ENCODE assay signal across 7 mouse cellular contexts in the genomic region with DNA sequence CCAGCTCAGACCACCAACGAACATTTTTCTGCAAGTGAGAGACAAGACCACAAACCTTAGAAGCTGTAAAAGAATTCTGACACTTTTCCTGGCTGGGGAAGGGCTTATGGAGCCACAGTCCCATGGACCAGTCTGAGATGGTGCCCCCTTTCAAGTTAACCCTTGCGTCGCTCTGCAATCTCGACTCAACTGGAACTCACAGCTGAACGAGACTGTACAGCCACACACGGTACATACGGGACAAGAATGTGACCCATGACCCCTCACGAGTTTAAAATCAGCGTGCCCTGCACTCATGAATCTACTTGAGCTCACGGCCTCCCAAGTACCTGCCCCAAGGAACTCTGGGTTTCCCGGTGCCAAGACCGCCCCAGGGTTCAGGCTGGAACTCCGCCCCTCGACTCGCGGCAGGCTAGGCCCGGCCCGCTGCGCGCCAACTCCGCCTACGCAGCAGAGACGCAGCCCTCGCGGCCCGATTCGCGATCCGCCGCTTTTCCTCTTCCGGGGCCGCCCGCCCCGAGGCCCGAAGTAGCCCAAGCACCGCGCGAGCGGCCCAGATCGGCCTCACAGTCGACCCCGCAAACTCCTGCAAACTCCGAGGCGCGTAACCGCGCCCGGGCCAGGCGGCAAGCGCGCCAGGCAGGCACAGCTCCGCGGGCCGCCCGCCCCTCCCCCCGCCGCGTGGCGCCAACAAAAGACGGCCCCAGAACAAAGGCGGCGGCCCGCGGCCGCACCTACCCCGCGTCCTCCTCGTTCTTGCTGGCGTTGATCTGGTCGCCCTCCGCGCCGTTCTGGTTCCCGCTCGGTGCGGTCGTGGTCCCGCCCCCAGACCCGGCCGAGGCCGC. TPM values are rescaled to one million over a fixed set of nuclear protein-coding genes. Genes with fewer than 3 reads are reported as not detected.
DNase-seq lines count a peak whose midpoint lies in the region; ATAC-seq and TF ChIP-seq lines count a peak whose summit lies in the region.

No protein-coding gene starts in this region.

- WGBS in midbrain, embryonic 10.5 days = under 1% methylated on average over 81 of the region's 81 CpGs

- peak; percentile 88 for DNase-seq in adipocyte (ENCODE audit: low spot score)
- peak; percentile 85 for DNase-seq in gastrocnemius, postnatal 10 days
- DNase-seq in left cerebral cortex, postnatal 36 days (ENCODE audit: low spot score in 2 of 2) = peak; percentile 74 to 80
- peak; percentile 78 for DNase-seq in midbrain, embryonic 10.5 days (ENCODE audit: low spot score)
- DNase-seq in right cerebral cortex, postnatal 4 days = peak; percentile 76

- ATAC-seq in inflammation-experienced regulatory T-cells, adult 6 months = peak; percentile 67

- H3K4me1 ChIP-seq in cortical plate, adult 2 months (ENCODE audit: control insufficient read depth, insufficient read depth, low read length) = peaks cover 2% of the 10 kb centered on the region
- peaks cover 48% of the 10 kb centered on the region for H3K4me1 ChIP-seq in midbrain, embryonic 10.5 days

- intact Hi-C loops in left cerebral cortex, postnatal 36 days (cut with DNase I) = no loop called here

- 0 out of 2 replicates have a peak, but pooled peaks have one; percentile 10 for TF ChIP-seq POLR2A in cortical plate, adult 2 months (IDR thresholded peaks at IDR 0.05; ENCODE audit: extremely low read depth, insufficient read depth, low read length)

- H3K9me3 ChIP-seq in midbrain, embryonic 10.5 days (replicated peaks) = no peaks in the 10 kb centered on the region

- H3K36me3 ChIP-seq in midbrain, embryonic 10.5 days = peaks cover 53% of the 10 kb centered on the region

- H3K27me3 ChIP-seq in midbrain, embryonic 10.5 days (ENCODE audit: low read depth, poor library complexity, severe bottlenecking) = no peaks in the 10 kb centered on the region

- peak overlapping the region; percentile 35 for H3K4me3 ChIP-seq in cortical plate, adult 2 months (ENCODE audit: insufficient read depth, low read length)
- peak overlapping the region; percentile 100 for H3K4me3 ChIP-seq in midbrain, embryonic 10.5 days

- no peak for TF ChIP-seq CTCF in cortical plate, adult 2 months (IDR thresholded peaks at IDR 0.05; ENCODE audit: extremely low read depth, insufficient read depth, low read length)

- H3K27ac ChIP-seq in cortical plate, adult 2 months (ENCODE audit: insufficient read depth, low read length) = peak overlapping the region; percentile 82
- peak overlapping the region; percentile 100 for H3K27ac ChIP-seq in midbrain, embryonic 10.5 days (replicated peaks)

RNA-seq across cellular contexts. Expression of gene Hnrnpab, which starts 0.8 kb away (rescaled TPM):
- 98.4 and 100 TPM in 2 replicates for polyA plus RNA-seq in cortical plate, adult 2 months (2012; rRNA removed)
- 100 to 1,000 TPM; 180 to 186 TPM for total RNA-seq in gastrocnemius, postnatal 10 days (2021)
- 10 to 100 TPM; 32.6 to 39.5 (median 35.5) TPM for polyA plus RNA-seq in inflammation-experienced regulatory T-cells, adult 6 months (2017; shearing (Covaris generic))
- 100 to 1,000 TPM; 121 to 126 TPM for total RNA-seq in left cerebral cortex, postnatal 36 days (2021)
- 587 and 631 TPM in 2 replicates for polyA plus RNA-seq in midbrain, embryonic 10.5 days (2016; fragmentation: Nextera tagmentation; extraction: Ambion mirVana)

RNA-seq across cellular contexts. Expression of gene Nhp2, which starts 13.7 kb away (rescaled TPM):
- polyA plus RNA-seq in cortical plate, adult 2 months (2012; rRNA removed) = 73.0 and 78.5 TPM in 2 replicates
- total RNA-seq in gastrocnemius, postnatal 10 days (2021) = 10 to 100 TPM; 37.4 to 39.1 TPM
- 100 to 1,000 TPM; 100 to 149 (median 102) TPM for polyA plus RNA-seq in inflammation-experienced regulatory T-cells, adult 6 months (2017; shearing (Covaris generic))
- 10 to 100 TPM; 44.7 to 52.4 TPM for total RNA-seq in left cerebral cortex, postnatal 36 days (2021)
- 209 and 269 TPM in 2 replicates for polyA plus RNA-seq in midbrain, embryonic 10.5 days (2016; fragmentation: Nextera tagmentation; extraction: Ambion mirVana)

RNA-seq across cellular contexts. Expression of gene Phykpl, which starts 21.3 kb away (rescaled TPM):
- polyA plus RNA-seq in cortical plate, adult 2 months (2012; rRNA removed) = 9.7 and 10.5 TPM in 2 replicates
- 10 to 100 TPM; 18.9 to 21.7 TPM for total RNA-seq in gastrocnemius, postnatal 10 days (2021)
- 10 to 100 TPM; 25.2 to 33.5 (median 27.6) TPM for polyA plus RNA-seq in inflammation-experienced regulatory T-cells, adult 6 months (2017; shearing (Covaris generic))
- 1 to 10 TPM; 6.7 to 9.4 TPM for total RNA-seq in left cerebral cortex, postnatal 36 days (2021)
- polyA plus RNA-seq in midbrain, embryonic 10.5 days (2016; fragmentation: Nextera tagmentation; extraction: Ambion mirVana) = 14.4 and 15.1 TPM in 2 replicates

RNA-seq across cellular contexts. Expression of gene Rmnd5b, which starts 29.9 kb away (rescaled TPM):
- polyA plus RNA-seq in cortical plate, adult 2 months (2012; rRNA removed) = 80.3 and 81.2 TPM in 2 replicates
- 10 to 100 TPM; 16.2 to 17.9 TPM for total RNA-seq in gastrocnemius, postnatal 10 days (2021)
- 10 to 100 TPM; 35.7 to 40.3 (median 38.6) TPM for polyA plus RNA-seq in inflammation-experienced regulatory T-cells, adult 6 months (2017; shearing (Covaris generic))
- 10 to 100 TPM; 58.0 to 58.9 TPM for total RNA-seq in left cerebral cortex, postnatal 36 days (2021)
- 38.6 TPM in 2 replicates for polyA plus RNA-seq in midbrain, embryonic 10.5 days (2016; fragmentation: Nextera tagmentation; extraction: Ambion mirVana)

RNA-seq across cellular contexts. Expression of gene N4bp3, which starts 44.8 kb away (rescaled TPM):
- 9.1 and 10.2 TPM in 2 replicates for polyA plus RNA-seq in cortical plate, adult 2 months (2012; rRNA removed)
- 10 to 100 TPM; 12.2 to 15.7 TPM for total RNA-seq in gastrocnemius, postnatal 10 days (2021)
- polyA plus RNA-seq in inflammation-experienced regulatory T-cells, adult 6 months (2017; shearing (Covaris generic)) = 1 to 10 TPM; 1.3 to 2.4 (median 1.4) TPM
- total RNA-seq in left cerebral cortex, postnatal 36 days (2021) = 10 to 100 TPM; 11.8 to 15.0 TPM
- polyA plus RNA-seq in midbrain, embryonic 10.5 days (2016; fragmentation: Nextera tagmentation; extraction: Ambion mirVana) = 16.9 and 21.7 TPM in 2 replicates

Comparison
In these comparisons a context has a peak if more than half of its experiments do, and no peak if none do; other contexts are left out.
1. Peak in every context shown above with its lines: DNase-seq, ATAC-seq, H3K4me3 ChIP-seq and H3K27ac ChIP-seq.